Mouse (Mus musculus) cerebellum, adult 2 months (tissue): ENCODE measurements around the gene Arid5a.

Source experiments
- CTCF ChIP-seq: fragments of 200-500 bp; IDR thresholded peaks from 2 replicates; pipeline ENCODE4 v1.5.1; 2011; ENCODE audit warnings: low read depth, mild to moderate bottlenecking, control low read depth, low read length, moderate library complexity, borderline replicate concordance; ENCODE audit not compliant: insufficient read depth
- POLR2A ChIP-seq: fragments of 200-500 bp; IDR thresholded peaks from 2 replicates; pipeline ENCODE4 v1.6.1; 2011; ENCODE audit warnings: low read length, control low read depth, borderline replicate concordance; ENCODE audit not compliant: insufficient read depth

- TF ChIP-seq CTCF (no peak), POLR2A (no peak)
Observed at GRCm38 (mm10) chr1:36371934-36372845, 64.7 kb downstream of the Arid5a start, which contains the start of gene Fer1l5.
